Mouse (Mus musculus): ENCODE measurements around the gene Fam83g. TPM values are rescaled to one million over a fixed set of nuclear protein-coding genes. Genes with fewer than 3 reads are reported as not detected.
A peak's percentile ranks its signal among the peaks of the same experiment; 100 is the strongest.

Gene Fam83g
- polyA plus RNA-seq, 1 experiment from 2014 or later, result 2.1 TPM

DNA sequence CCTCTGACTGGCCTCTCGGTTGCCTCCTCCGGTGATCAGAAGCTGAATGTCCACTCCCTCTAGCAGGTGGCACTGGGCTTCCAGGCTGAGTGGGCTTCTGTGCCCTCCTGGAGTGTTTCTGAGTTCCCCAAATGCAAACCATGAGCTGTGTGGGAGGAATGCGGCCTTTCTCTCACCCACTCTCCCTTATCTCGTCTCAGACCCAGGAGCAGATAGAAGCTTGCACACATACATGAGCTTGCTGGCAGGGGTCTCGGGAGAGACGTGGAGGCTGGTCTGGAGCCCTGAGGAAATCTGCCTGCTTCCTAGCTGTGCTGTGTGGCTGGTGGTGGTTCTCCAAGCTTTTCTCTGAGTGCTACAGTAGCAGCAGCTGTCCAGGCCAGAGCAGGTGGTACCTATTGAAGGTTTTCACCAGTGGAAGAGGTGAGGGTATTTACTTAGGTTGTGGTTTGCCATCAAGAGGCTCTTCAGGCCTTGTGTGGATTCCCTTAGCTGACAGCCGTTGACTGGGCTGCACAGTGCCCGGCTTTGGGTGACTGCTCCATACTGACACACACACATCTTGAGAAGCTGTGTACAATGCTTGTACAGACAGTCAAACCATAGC is 1.3 kb downstream of the Fam83g start:
- peak; percentile 53 for ATAC-seq (ENCODE audit: insufficient read depth)
- peak; percentile 21 for DNase-seq
- H3K9me3 ChIP-seq (ENCODE audit: low read depth, low read length), result no peaks in the 10 kb centered on the region
- TF ChIP-seq CTCF (IDR thresholded peaks at IDR 0.05; ENCODE audit: low read depth), result no peak
- peaks cover 35% of the 10 kb centered on the region for H3K27me3 ChIP-seq (ENCODE audit: insufficient read depth, low read length)
- H3K27ac ChIP-seq (ENCODE audit: low read depth), result peak overlapping the region; percentile 18; the same call in 1 of the 2 replicates
- H3K4me3 ChIP-seq (ENCODE audit: low read depth, low read length), result peak overlapping the region; percentile 42
- H3K9ac ChIP-seq, result no peak overlapping the region
- H3K4me2 ChIP-seq, result peak overlapping the region; percentile 70
- 38% methylated on average over 8 of the region's 8 CpGs for WGBS
- H3K36me3 ChIP-seq (ENCODE audit: insufficient read depth), result no peaks in the 10 kb centered on the region
- H3K4me1 ChIP-seq (ENCODE audit: insufficient read depth), result 0 out of 2 replicates have a peak, but pooled peaks cover 6% of the 10 kb centered on the region

DNA sequence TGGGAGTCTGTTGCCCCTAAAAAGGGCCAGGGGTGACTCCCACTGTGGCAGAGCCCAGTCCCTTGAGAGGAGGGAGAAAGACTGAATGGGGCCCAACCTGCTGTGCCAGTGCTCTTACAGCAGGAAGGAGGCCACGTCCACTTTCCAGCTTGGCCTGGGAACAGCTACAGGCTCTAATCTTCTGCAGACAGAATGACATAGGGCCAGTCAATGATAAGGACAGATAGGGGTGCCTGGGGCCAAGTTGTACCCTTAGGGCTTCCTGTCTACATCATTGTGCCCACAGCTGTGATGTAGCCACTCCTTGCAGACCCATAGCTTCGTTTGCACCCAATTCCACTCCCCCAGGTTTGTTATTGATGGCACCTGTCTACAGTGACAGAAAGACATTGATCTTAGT is 2.2 kb downstream of the Fam83g start:
- H3K4me3 ChIP-seq (ENCODE audit: low read depth, low read length), result no peak overlapping the region; the same call in 1 of the 2 replicates
- 38% methylated on average over 2 of the region's 2 CpGs for WGBS
- peaks cover 35% of the 10 kb centered on the region for H3K27me3 ChIP-seq (ENCODE audit: insufficient read depth, low read length)
- no peak for DNase-seq
- H3K9me3 ChIP-seq (ENCODE audit: low read depth, low read length), result no peaks in the 10 kb centered on the region
- no peaks in the 10 kb centered on the region for H3K36me3 ChIP-seq (ENCODE audit: insufficient read depth)
- H3K9ac ChIP-seq, result no peak overlapping the region
- H3K27ac ChIP-seq (ENCODE audit: low read depth), result no peak overlapping the region
- no peak for TF ChIP-seq CTCF (IDR thresholded peaks at IDR 0.05; ENCODE audit: low read depth)
- peak overlapping the region; percentile 70; the same call in 1 of the 2 replicates for H3K4me2 ChIP-seq
- H3K4me1 ChIP-seq (ENCODE audit: insufficient read depth), result 0 out of 2 replicates have a peak, but pooled peaks cover 6% of the 10 kb centered on the region
- no peak for ATAC-seq (ENCODE audit: insufficient read depth)

DNA sequence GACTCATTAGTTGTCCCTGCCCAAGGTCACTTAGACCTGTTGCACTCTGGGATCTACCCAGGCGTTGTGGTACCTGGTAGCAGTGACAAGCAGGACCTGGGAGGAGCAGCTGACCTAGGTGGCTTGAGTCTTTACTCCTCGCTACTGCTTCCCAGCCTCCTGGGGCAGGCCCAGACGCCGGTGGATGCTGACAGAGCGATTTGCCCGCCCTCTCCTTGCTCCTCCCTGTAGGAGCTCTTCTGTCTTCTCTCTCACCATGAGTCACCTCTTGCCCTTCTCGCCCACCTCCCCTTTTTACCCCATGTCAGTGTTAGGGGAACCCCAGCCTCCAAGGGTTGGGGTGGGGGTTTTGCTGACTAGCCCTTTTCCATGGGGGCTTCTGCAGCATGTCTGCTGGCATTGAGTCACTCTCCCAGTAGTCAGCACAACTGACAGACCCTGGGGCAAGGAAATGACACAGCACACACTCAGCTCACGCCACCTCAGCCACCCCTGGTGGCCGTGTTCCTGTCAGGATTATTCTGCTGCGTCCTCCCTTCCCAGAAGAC is 3.1 kb downstream of the Fam83g start:
- WGBS, result 53% methylated on average over 10 of the region's 10 CpGs
- peaks cover 35% of the 10 kb centered on the region for H3K27me3 ChIP-seq (ENCODE audit: insufficient read depth, low read length)

DNA sequence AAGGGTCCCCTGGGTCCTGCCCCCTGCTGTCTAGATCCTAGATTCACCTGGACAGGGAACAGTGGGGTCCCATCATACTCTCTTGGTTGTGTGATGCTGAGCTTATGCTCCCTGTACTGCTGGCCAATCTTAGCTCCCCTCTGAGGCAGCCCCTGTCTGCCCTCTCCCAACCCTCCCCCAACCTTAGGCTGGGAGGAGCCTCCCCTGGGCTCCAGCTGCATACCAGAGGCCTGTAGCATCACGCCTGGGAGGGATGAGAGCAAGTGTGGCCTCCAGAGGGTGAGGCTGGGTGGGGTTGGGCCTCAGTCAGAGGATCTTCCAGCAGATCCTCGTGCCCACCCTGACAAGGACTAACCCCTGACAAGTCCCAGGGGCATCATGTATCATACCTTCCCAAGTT is 3.7 kb downstream of the Fam83g start:
- 0 out of 2 replicates have a peak, but pooled peaks have one; percentile 10 for ATAC-seq (ENCODE audit: insufficient read depth)
- no peak for DNase-seq
- TF ChIP-seq CTCF (IDR thresholded peaks at IDR 0.05; ENCODE audit: low read depth), result no peak
- Histone ChIP-seq H3K4me2 (no peak overlapping the region; the same call in 1 of the 2 replicates), H3K9ac (no peak overlapping the region), H3K4me1 (ENCODE audit: insufficient read depth) (0 out of 2 replicates have a peak, but pooled peaks cover 6% of the 10 kb centered on the region), H3K36me3 (ENCODE audit: insufficient read depth) (no peaks in the 10 kb centered on the region), H3K27ac (ENCODE audit: low read depth) (no peak overlapping the region), H3K9me3 (ENCODE audit: low read depth, low read length) (no peaks in the 10 kb centered on the region), H3K4me3 (ENCODE audit: low read depth, low read length) (no peak overlapping the region), H3K27me3 (ENCODE audit: insufficient read depth, low read length) (peaks cover 35% of the 10 kb centered on the region)
- 42% methylated on average over 2 of the region's 2 CpGs for WGBS

More for the DNA sequence above, 3.1 kb downstream of the Fam83g start:
- 0 out of 2 replicates have a peak, but pooled peaks cover 6% of the 10 kb centered on the region for H3K4me1 ChIP-seq (ENCODE audit: insufficient read depth)
- no peak overlapping the region for H3K4me3 ChIP-seq (ENCODE audit: low read depth, low read length)
- H3K36me3 ChIP-seq (ENCODE audit: insufficient read depth), result no peaks in the 10 kb centered on the region
- DNase-seq (no peak), ATAC-seq (ENCODE audit: insufficient read depth) (no peak)
- no peak overlapping the region for H3K9ac ChIP-seq
- H3K27ac ChIP-seq (ENCODE audit: low read depth), result no peak overlapping the region
- TF ChIP-seq CTCF (IDR thresholded peaks at IDR 0.05; ENCODE audit: low read depth), result no peak
- H3K9me3 ChIP-seq (ENCODE audit: low read depth, low read length), result no peaks in the 10 kb centered on the region
- no peak overlapping the region; the same call in 1 of the 2 replicates for H3K4me2 ChIP-seq

DNA sequence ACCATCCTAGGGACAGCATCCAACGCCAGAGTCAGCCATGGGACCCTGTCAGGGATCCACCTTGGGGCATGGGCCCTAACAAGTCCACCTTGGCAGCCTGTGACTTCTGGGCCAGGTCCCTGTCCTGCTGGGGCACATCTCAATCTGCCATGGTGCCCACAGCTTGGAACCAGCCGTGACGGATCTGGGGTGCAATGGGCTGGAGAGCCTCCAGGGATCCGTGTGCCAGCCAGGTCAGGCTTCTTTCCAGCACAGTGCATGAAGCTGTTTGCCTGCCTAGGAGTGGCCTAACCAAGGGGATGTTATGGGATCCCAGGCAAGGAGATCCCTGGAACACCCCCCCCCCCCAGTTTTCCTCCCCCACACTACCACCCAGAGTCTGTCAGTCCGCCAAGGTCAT is 9.1 kb downstream of the Fam83g start:
- ATAC-seq (ENCODE audit: insufficient read depth), result no peak
- no peaks in the 10 kb centered on the region for H3K4me1 ChIP-seq (ENCODE audit: insufficient read depth)
- WGBS, result 81% methylated on average over 5 of the region's 5 CpGs
- no peak for TF ChIP-seq CTCF (IDR thresholded peaks at IDR 0.05; ENCODE audit: low read depth)
- no peak overlapping the region for H3K27ac ChIP-seq (ENCODE audit: low read depth)
- H3K4me2 ChIP-seq, result no peak overlapping the region
- no peak overlapping the region for H3K9ac ChIP-seq
- no peaks in the 10 kb centered on the region for H3K9me3 ChIP-seq (ENCODE audit: low read depth, low read length)
- DNase-seq, result no peak
- H3K36me3 ChIP-seq (ENCODE audit: insufficient read depth), result no peaks in the 10 kb centered on the region
- H3K4me3 ChIP-seq (ENCODE audit: low read depth, low read length), result no peak overlapping the region
- H3K27me3 ChIP-seq (ENCODE audit: insufficient read depth, low read length), result no peaks in the 10 kb centered on the region

DNA sequence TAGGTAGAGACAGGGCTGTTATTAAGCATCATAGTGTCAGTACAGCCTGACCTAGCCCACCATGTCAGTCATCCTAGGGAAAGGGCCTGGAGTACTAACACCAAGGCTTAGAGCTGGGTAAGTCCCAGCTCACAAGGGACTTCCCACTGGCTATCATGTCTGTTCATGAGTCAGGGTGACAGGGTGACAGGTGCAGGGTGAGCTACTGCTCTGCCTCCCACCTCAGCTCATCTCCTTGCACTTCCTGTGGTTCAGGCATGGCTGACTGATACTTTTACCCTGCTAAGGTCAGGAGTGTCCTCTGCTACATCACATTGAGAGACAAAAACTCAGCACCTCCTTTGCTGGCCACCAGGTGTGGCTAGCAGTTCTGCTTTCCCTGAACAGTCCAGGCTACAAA is 15.0 kb downstream of the Fam83g start:
- Histone ChIP-seq H3K4me3 (ENCODE audit: low read depth, low read length) (no peak overlapping the region), H3K27ac (ENCODE audit: low read depth) (no peak overlapping the region), H3K4me2 (no peak overlapping the region), H3K9me3 (ENCODE audit: low read depth, low read length) (no peaks in the 10 kb centered on the region), H3K27me3 (ENCODE audit: insufficient read depth, low read length) (no peaks in the 10 kb centered on the region), H3K9ac (no peak overlapping the region), H3K36me3 (ENCODE audit: insufficient read depth) (no peaks in the 10 kb centered on the region), H3K4me1 (ENCODE audit: insufficient read depth) (no peaks in the 10 kb centered on the region)
- DNase-seq, result no peak
- ATAC-seq (ENCODE audit: insufficient read depth), result no peak
- no peak for TF ChIP-seq CTCF (IDR thresholded peaks at IDR 0.05; ENCODE audit: low read depth)

DNA sequence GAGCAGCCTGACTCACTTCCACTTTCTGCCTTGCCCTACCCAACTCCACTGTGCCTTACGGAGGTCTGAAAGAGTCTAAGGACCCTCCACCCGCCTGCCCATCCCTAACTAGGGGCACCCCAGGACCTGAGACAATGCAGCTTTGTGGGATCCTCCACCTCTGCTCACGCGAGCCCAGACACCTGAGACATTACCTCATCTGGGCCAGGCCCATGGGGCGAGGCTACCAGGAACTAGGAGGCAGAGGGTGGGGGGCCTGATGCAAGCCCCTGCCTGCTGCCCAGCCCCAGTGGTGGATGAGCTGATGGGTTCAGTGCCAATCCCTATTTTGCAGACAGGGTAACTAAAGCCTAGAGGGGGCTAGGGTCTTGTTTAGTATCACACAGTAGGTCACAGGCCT is 15.6 kb downstream of the Fam83g start:
- Histone ChIP-seq H3K4me3 (ENCODE audit: low read depth, low read length) (no peak overlapping the region), H3K9me3 (ENCODE audit: low read depth, low read length) (no peaks in the 10 kb centered on the region), H3K4me1 (ENCODE audit: insufficient read depth) (no peaks in the 10 kb centered on the region), H3K9ac (no peak overlapping the region), H3K27me3 (ENCODE audit: insufficient read depth, low read length) (no peaks in the 10 kb centered on the region), H3K27ac (ENCODE audit: low read depth) (no peak overlapping the region), H3K36me3 (ENCODE audit: insufficient read depth) (no peaks in the 10 kb centered on the region), H3K4me2 (no peak overlapping the region)
- WGBS, result 71% methylated on average over 5 of the region's 5 CpGs
- DNase-seq, result no peak
- no peak for ATAC-seq (ENCODE audit: insufficient read depth)
- no peak for TF ChIP-seq CTCF (IDR thresholded peaks at IDR 0.05; ENCODE audit: low read depth)
